Mouse (Mus musculus): ENCODE measurements around the gene Coq8a. TPM values are rescaled to one million over a fixed set of nuclear protein-coding genes. Genes with fewer than 3 reads are reported as not detected.

The Coq8a gene
- polyA plus RNA-seq, 1 experiment, result 13.4 TPM

DNA sequence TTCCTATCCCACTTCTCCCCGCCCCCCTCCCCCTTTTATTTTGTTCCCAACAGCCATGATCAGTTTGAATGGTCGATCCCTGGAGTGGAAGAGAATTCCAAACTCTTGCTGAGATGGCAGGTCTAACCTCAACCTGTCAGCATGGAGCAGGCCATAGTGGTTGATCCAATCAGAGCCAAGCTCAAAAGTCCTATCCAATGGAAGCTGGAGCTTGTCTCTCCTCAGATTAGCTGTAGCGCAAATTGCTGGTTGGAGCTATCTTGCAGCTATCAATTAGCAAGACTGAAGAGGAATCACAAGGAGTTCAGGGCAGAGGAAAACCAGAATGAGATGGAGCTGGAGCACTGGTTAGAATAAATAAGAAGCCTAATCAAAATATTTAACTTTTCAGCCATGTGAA, 9.0 kb upstream of the Coq8a start:
- Histone ChIP-seq H3K4me3 (ENCODE audit: insufficient read depth, low read length) (no peak overlapping the region), H3K4me1 (ENCODE audit: control insufficient read depth, insufficient read depth, low read length) (peaks cover 10% of the 10 kb centered on the region), H3K27ac (ENCODE audit: insufficient read depth, low read depth, low read length) (no peak overlapping the region)
- TF ChIP-seq POLR2A (IDR thresholded peaks at IDR 0.05; ENCODE audit: borderline replicate concordance, low read depth, low read length) (no peak), CTCF (IDR thresholded peaks at IDR 0.05; ENCODE audit: low read depth, low read length) (no peak)

DNA sequence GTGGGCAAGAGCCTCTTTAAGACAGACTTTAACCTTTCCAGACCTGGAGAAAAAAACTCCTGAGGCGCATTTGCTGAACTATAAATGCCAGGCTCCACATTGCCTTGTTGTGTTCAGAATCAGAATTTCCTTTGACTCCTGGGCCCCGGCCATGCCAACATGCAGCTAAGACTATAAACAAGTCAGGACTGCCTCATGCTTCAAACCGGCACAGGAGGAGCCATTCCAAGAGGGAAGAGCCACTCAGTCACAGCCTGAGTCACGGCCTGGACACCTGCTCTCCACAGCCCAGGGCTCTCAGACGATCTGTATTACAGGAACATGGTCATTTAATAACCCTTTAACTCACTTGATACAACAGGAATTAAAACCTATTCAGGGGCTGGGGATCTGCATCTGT, 1.3 kb upstream of the Coq8a start:
- peaks cover 24% of the 10 kb centered on the region for H3K4me1 ChIP-seq (ENCODE audit: control insufficient read depth, insufficient read depth, low read length)
- no peak overlapping the region for H3K27ac ChIP-seq (ENCODE audit: insufficient read depth, low read depth, low read length)
- TF ChIP-seq CTCF (IDR thresholded peaks at IDR 0.05; ENCODE audit: low read depth, low read length), result no peak
- no peak for TF ChIP-seq POLR2A (IDR thresholded peaks at IDR 0.05; ENCODE audit: borderline replicate concordance, low read depth, low read length)
- H3K4me3 ChIP-seq (ENCODE audit: insufficient read depth, low read length), result no peak overlapping the region

DNA sequence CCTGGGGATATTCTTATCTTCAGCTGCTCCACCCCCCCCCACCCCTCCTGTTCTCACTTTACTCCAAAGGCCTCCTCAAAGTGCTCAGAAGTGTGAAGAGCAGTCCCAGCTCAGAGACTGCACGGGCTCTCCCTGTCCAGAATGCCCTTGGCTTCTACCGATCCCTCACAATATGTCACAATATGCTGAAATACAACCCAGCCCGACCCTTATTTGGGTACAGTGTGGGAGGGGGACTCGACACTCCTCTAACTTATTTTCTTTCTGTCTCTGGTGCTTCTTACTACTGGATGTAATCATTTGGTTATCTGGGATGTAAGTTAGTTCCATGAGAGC, 281 bp upstream of the Coq8a start:
- H3K4me3 ChIP-seq (ENCODE audit: insufficient read depth, low read length), result no peak overlapping the region
- peaks cover 28% of the 10 kb centered on the region for H3K4me1 ChIP-seq (ENCODE audit: control insufficient read depth, insufficient read depth, low read length)
- TF ChIP-seq POLR2A (IDR thresholded peaks at IDR 0.05; ENCODE audit: borderline replicate concordance, low read depth, low read length), result no peak
- TF ChIP-seq CTCF (IDR thresholded peaks at IDR 0.05; ENCODE audit: low read depth, low read length), result no peak
- H3K27ac ChIP-seq (ENCODE audit: insufficient read depth, low read depth, low read length), result no peak overlapping the region

DNA sequence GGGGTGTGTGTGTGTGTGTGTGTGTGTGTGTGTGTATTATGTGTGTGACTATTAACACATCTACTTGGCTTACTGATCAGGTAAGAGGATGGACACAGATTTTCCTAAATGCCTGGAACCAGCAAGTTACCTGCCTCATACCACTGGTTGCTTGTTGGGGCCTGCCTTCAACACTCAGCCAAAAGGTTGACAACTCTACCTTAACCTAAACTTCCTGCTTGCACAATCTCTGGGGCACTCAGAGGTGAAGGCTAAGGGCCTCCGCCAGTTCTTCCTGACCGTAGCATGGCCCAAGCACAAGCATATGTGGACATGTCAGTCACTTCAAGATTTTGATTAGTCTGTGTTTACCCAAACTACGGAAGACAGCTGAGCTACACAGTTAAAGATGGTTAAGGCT, 1.4 kb downstream of the Coq8a start:
- Histone ChIP-seq H3K27ac (ENCODE audit: insufficient read depth, low read depth, low read length) (no peak overlapping the region), H3K4me3 (ENCODE audit: insufficient read depth, low read length) (no peak overlapping the region), H3K4me1 (ENCODE audit: control insufficient read depth, insufficient read depth, low read length) (peaks cover 40% of the 10 kb centered on the region)
- TF ChIP-seq POLR2A (IDR thresholded peaks at IDR 0.05; ENCODE audit: borderline replicate concordance, low read depth, low read length), result no peak

DNA sequence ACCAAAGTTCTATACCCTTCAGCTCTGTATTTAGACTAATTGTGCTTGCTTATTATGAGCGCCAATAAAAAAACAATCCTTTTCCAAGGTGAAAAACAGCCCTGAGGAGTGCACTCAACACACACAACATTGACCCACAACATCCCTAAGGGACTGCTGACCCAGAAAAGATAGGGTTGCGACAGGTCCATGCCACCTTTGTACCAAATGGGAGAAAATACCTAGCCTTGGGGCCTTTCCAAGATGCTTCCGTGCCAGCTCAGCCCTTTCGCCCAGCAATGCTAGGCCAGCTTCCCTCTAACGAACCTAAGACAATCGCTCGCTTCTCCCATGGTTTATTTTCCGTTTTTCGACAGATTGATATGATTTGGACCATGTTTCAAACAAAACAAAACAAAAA, 2.9 kb downstream of the Coq8a start:
- peaks cover 53% of the 10 kb centered on the region for H3K4me1 ChIP-seq (ENCODE audit: control insufficient read depth, insufficient read depth, low read length)
- no peak for TF ChIP-seq POLR2A (IDR thresholded peaks at IDR 0.05; ENCODE audit: borderline replicate concordance, low read depth, low read length)
- TF ChIP-seq CTCF (IDR thresholded peaks at IDR 0.05; ENCODE audit: low read depth, low read length), result no peak
- peak overlapping the region; percentile 41; the same call in 1 of the 2 replicates for H3K4me3 ChIP-seq (ENCODE audit: insufficient read depth, low read length)
- H3K27ac ChIP-seq (ENCODE audit: insufficient read depth, low read depth, low read length), result no peak overlapping the region

DNA sequence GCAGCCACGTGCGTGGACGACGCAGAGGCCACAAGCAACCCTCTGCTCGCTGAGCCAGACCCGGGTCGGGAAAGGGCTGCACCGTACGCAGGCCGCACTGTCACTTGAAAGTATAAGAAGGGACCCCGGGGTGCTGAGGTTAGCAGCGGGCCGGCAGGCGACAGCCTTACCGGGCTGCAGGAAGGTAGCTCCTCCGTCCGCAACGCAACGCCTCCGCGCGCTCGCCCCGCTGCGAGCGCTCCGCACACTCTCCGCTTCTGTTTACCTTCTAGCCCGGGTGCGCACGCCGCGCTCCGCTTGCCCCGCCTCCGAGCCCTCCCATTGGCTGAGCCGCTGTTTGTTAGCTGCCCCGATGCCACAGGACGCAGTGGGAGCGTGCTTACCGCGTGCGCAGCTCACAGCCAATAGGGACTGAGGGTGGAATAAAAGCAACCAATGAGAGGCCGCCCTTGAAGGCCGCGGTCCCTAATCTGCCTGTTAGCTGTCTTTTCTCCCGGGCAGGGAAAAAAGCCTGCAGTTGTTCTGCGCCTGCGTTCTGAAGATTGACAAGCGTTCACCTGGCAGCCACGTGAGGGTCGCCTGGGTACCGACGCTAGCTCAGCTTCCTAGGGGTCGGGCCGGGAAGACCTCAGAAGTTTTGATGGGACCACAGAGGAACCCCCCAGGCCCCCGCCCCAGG, 3.6 kb downstream of the Coq8a start:
- H3K4me1 ChIP-seq (ENCODE audit: control insufficient read depth, insufficient read depth, low read length), result peaks cover 58% of the 10 kb centered on the region
- TF ChIP-seq CTCF (IDR thresholded peaks at IDR 0.05; ENCODE audit: low read depth, low read length) (no peak), POLR2A (IDR thresholded peaks at IDR 0.05; ENCODE audit: borderline replicate concordance, low read depth, low read length) (no peak)
- H3K4me3 ChIP-seq (ENCODE audit: insufficient read depth, low read length), result peak overlapping the region; percentile 79
- 0 out of 2 replicates have a peak overlapping the region, but pooled peaks have one; percentile 6 for H3K27ac ChIP-seq (ENCODE audit: insufficient read depth, low read depth, low read length)

DNA sequence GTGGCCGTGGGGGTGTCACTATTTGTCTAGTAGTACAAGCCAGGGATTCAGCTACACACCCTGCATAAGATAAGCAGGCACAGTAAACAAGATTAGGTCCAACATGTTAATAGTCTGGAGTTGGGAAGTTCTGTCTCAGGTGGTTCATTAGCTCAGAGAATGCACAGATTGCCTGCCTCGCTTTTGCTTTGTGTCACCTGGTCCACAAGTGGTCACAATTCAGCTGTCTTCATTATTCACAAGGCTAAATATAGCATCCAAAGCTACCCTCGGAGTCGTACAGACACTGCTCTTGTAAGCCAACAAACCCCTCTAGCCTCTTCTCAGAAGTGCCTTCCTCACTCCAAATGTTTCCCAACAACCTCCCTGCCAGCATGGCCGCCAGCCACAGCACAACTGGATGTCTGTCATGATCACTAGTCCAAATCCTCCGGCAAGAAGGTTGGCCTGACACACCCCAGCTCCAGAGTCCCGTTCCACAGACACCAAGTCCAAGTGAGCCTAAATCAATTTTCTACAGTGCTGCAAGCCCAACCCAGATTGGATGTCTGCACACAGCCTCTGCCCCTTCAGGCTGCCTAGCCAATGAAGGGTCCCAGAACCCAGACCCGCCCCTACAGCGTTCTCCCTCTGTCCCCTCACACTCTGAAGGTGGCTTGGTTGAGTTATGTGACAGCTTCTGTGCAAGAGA, 4.5 kb downstream of the Coq8a start:
- Histone ChIP-seq H3K4me3 (ENCODE audit: insufficient read depth, low read length) (peak overlapping the region; percentile 79), H3K4me1 (ENCODE audit: control insufficient read depth, insufficient read depth, low read length) (peaks cover 55% of the 10 kb centered on the region), H3K27ac (ENCODE audit: insufficient read depth, low read depth, low read length) (no peak overlapping the region)
- TF ChIP-seq POLR2A (IDR thresholded peaks at IDR 0.05; ENCODE audit: borderline replicate concordance, low read depth, low read length), result no peak
- no peak for TF ChIP-seq CTCF (IDR thresholded peaks at IDR 0.05; ENCODE audit: low read depth, low read length)

DNA sequence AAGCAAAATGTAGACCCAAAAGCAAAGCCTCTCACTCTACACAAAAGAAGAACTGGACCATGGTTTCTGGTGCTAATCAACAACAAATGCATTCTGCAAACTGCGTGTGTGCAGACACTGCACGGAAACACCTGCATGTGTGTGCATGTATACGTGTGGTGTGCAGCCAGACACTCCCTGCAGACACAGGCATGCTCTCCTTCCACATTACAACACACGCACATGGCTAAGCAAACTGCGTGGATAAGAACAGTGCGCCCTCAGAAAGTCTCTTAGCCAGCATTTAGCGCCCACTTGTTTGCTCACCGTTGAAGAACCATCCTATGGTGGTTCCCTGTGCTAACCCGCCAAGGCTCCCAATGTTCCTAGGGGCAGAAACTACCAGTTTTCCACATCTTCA, 5.4 kb downstream of the Coq8a start:
- Histone ChIP-seq H3K4me3 (ENCODE audit: insufficient read depth, low read length) (no peak overlapping the region), H3K27ac (ENCODE audit: insufficient read depth, low read depth, low read length) (no peak overlapping the region), H3K4me1 (ENCODE audit: control insufficient read depth, insufficient read depth, low read length) (peaks cover 46% of the 10 kb centered on the region)
- TF ChIP-seq CTCF (IDR thresholded peaks at IDR 0.05; ENCODE audit: low read depth, low read length) (no peak), POLR2A (IDR thresholded peaks at IDR 0.05; ENCODE audit: borderline replicate concordance, low read depth, low read length) (no peak)

DNA sequence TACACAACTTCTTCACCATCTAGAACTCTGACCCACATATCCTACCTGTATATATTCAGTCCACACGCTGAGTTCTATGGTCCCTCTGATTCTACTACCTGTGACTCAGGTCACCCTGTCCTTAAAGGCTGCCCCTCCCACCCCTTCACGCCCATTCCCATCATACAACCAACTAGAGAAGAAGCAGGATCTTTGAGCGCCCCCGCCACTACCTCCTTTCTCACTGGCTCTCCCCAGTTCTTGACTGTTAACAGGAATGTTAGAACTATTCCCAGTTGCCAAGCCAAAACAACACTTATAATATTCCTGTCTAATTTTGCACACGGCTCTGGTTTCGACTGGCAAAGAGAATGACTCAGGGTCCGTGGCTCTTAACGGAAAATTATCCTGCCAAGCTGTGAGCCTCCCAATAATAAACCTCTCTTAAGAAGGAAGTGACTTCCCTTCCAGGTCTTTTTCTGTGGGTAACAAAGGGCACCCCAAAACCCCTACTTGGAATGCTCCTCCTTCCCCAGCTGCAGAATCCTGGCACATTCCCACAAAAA, 5.9 kb downstream of the Coq8a start:
- H3K4me1 ChIP-seq (ENCODE audit: control insufficient read depth, insufficient read depth, low read length), result peaks cover 42% of the 10 kb centered on the region
- no peak overlapping the region for H3K4me3 ChIP-seq (ENCODE audit: insufficient read depth, low read length)
- H3K27ac ChIP-seq (ENCODE audit: insufficient read depth, low read depth, low read length), result no peak overlapping the region
- TF ChIP-seq CTCF (IDR thresholded peaks at IDR 0.05; ENCODE audit: low read depth, low read length), result no peak
- TF ChIP-seq POLR2A (IDR thresholded peaks at IDR 0.05; ENCODE audit: borderline replicate concordance, low read depth, low read length), result no peak

DNA sequence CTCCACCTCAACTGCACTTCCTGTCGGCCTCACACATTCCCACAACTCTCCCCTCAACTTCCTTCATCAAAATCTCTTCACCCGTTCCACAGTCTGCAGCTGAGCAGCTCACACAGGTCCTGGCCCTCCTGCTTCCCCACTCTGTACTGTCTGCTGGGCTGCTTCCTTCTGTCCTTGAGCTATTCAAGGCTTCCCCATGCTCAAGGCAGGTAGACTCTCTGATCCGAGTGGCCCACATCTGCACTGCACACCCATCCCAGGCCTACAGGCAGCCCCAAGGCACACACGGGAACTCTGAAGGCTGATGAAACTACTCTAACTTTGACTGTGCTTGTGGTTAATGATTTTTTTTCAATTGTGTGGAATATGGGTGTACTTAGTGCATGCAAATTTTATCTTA, 6.5 kb downstream of the Coq8a start:
- H3K4me3 ChIP-seq (ENCODE audit: insufficient read depth, low read length), result no peak overlapping the region
- no peak for TF ChIP-seq POLR2A (IDR thresholded peaks at IDR 0.05; ENCODE audit: borderline replicate concordance, low read depth, low read length)
- no peak for TF ChIP-seq CTCF (IDR thresholded peaks at IDR 0.05; ENCODE audit: low read depth, low read length)
- no peak overlapping the region for H3K27ac ChIP-seq (ENCODE audit: insufficient read depth, low read depth, low read length)
- peaks cover 38% of the 10 kb centered on the region for H3K4me1 ChIP-seq (ENCODE audit: control insufficient read depth, insufficient read depth, low read length)
